Mouse (Mus musculus): ENCODE results near the gene Pxdc1. TPM values are rescaled to one million over a fixed set of nuclear protein-coding genes. Genes with fewer than 3 reads are reported as not detected.
A peak's percentile ranks its signal among the peaks of the same experiment; 100 is the strongest.

Gene Pxdc1
- polyA plus RNA-seq, 1 experiment from 2014 or later, result 5.5 TPM

GRCm38 (mm10) chr13:34612402-34612801, 40.9 kb downstream of the Pxdc1 start:
- Histone ChIP-seq H3K4me1 (replicated peaks) (no peaks in the 10 kb centered on the region), H3K27me3 (no peaks in the 10 kb centered on the region), H3K4me2 (no peak overlapping the region), H3K9me3 (no peaks in the 10 kb centered on the region), H3K36me3 (no peaks in the 10 kb centered on the region), H3K27ac (replicated peaks) (no peak overlapping the region), H3K4me3 (no peak overlapping the region), H3K9ac (no peak overlapping the region)
- 86% methylated on average over 2 of the region's 2 CpGs for WGBS
- no peak for ATAC-seq (ENCODE audit: low read depth)

GRCm38 (mm10) chr13:34609711-34610110, 43.6 kb downstream of the Pxdc1 start:
- H3K9me3 ChIP-seq, result no peaks in the 10 kb centered on the region
- H3K4me2 ChIP-seq, result no peak overlapping the region
- no peak overlapping the region for H3K9ac ChIP-seq
- no peak for ATAC-seq (ENCODE audit: low read depth)
- H3K27me3 ChIP-seq, result no peaks in the 10 kb centered on the region
- no peak overlapping the region for H3K27ac ChIP-seq (replicated peaks)
- no peaks in the 10 kb centered on the region for H3K4me1 ChIP-seq (replicated peaks)
- H3K4me3 ChIP-seq, result no peak overlapping the region
- H3K36me3 ChIP-seq, result no peaks in the 10 kb centered on the region
- WGBS, result 58% methylated on average over 1 of the region's 1 CpGs

GRCm38 (mm10) chr13:34607079-34607478, 46.2 kb downstream of the Pxdc1 start:
- Histone ChIP-seq H3K27me3 (no peaks in the 10 kb centered on the region), H3K9ac (no peak overlapping the region), H3K36me3 (no peaks in the 10 kb centered on the region), H3K9me3 (no peaks in the 10 kb centered on the region), H3K4me2 (no peak overlapping the region), H3K4me3 (no peak overlapping the region), H3K4me1 (replicated peaks) (no peaks in the 10 kb centered on the region), H3K27ac (replicated peaks) (no peak overlapping the region)
- ATAC-seq (ENCODE audit: low read depth), result no peak
- 60% methylated on average over 2 of the region's 2 CpGs for WGBS

- Histone ChIP-seq H3K27me3 (no peaks in the 10 kb centered on the region), H3K27ac (replicated peaks) (no peak overlapping the region), H3K9ac (0 out of 2 replicates have a peak overlapping the region, but pooled peaks have one; percentile 5), H3K36me3 (no peaks in the 10 kb centered on the region), H3K4me2 (no peak overlapping the region), H3K4me1 (replicated peaks) (no peaks in the 10 kb centered on the region), H3K9me3 (no peaks in the 10 kb centered on the region), H3K4me3 (no peak overlapping the region)
- WGBS, result 51% methylated on average over 3 of the region's 3 CpGs
- no peak for ATAC-seq (ENCODE audit: low read depth)
Observed at GRCm38 (mm10) chr13:34605884-34606283, 47.4 kb downstream of the Pxdc1 start.

GRCm38 (mm10) chr13:34605206-34605605, 48.1 kb downstream of the Pxdc1 start:
- Histone ChIP-seq H3K36me3 (no peaks in the 10 kb centered on the region), H3K9me3 (no peaks in the 10 kb centered on the region), H3K4me1 (replicated peaks) (no peaks in the 10 kb centered on the region), H3K27ac (replicated peaks) (no peak overlapping the region), H3K9ac (no peak overlapping the region), H3K4me2 (no peak overlapping the region), H3K27me3 (no peaks in the 10 kb centered on the region), H3K4me3 (no peak overlapping the region)
- no peak for ATAC-seq (ENCODE audit: low read depth)
- WGBS, result 64% methylated on average over 5 of the region's 5 CpGs

- Histone ChIP-seq H3K4me3 (no peak overlapping the region), H3K36me3 (no peaks in the 10 kb centered on the region), H3K9me3 (no peaks in the 10 kb centered on the region), H3K27ac (replicated peaks) (no peak overlapping the region), H3K27me3 (no peaks in the 10 kb centered on the region), H3K4me1 (replicated peaks) (no peaks in the 10 kb centered on the region), H3K4me2 (no peak overlapping the region), H3K9ac (no peak overlapping the region)
- ATAC-seq (ENCODE audit: low read depth), result no peak
- 85% methylated on average over 1 of the region's 1 CpGs for WGBS
Observed at GRCm38 (mm10) chr13:34604406-34604805, 48.9 kb downstream of the Pxdc1 start.

- H3K27me3 ChIP-seq, result no peaks in the 10 kb centered on the region
- no peaks in the 10 kb centered on the region for H3K9me3 ChIP-seq
- ATAC-seq (ENCODE audit: low read depth), result no peak
- H3K27ac ChIP-seq (replicated peaks), result no peak overlapping the region
- no peaks in the 10 kb centered on the region for H3K4me1 ChIP-seq (replicated peaks)
- no peak overlapping the region for H3K9ac ChIP-seq
- no peak overlapping the region for H3K4me2 ChIP-seq
- no peak overlapping the region for H3K4me3 ChIP-seq
- no peaks in the 10 kb centered on the region for H3K36me3 ChIP-seq
- 76% methylated on average over 2 of the region's 2 CpGs for WGBS
Observed at GRCm38 (mm10) chr13:34602757-34603156, 50.5 kb downstream of the Pxdc1 start.

- no peak overlapping the region for H3K9ac ChIP-seq
- no peaks in the 10 kb centered on the region for H3K36me3 ChIP-seq
- no peaks in the 10 kb centered on the region for H3K4me1 ChIP-seq (replicated peaks)
- H3K27me3 ChIP-seq, result no peaks in the 10 kb centered on the region
- H3K4me3 ChIP-seq, result no peak overlapping the region
- no peak for ATAC-seq (ENCODE audit: low read depth)
- no peak overlapping the region for H3K4me2 ChIP-seq
- H3K9me3 ChIP-seq, result no peaks in the 10 kb centered on the region
- no peak overlapping the region for H3K27ac ChIP-seq (replicated peaks)
Observed at GRCm38 (mm10) chr13:34596797-34597196, 56.5 kb downstream of the Pxdc1 start.

Other genes with a start within 250 kb of the Pxdc1 start
- not detected in 2 replicates for gene Fam50b, start 81.4 kb upstream of the Pxdc1 start, polyA plus RNA-seq (2015; fragmentation: Nextera tagmentation; extraction: Ambion mirVana)
- 59.9 and 67.4 TPM in 2 replicates for gene Prpf4b, start 221.8 kb upstream of the Pxdc1 start, polyA plus RNA-seq (2015; fragmentation: Nextera tagmentation; extraction: Ambion mirVana)